Mouse (Mus musculus): ENCODE data around the gene Pou2f3.

Pou2f3 gene

GRCm38 (mm10) chr9:43230886-43231285, 20.7 kb upstream of the Pou2f3 start:
- no peak for DNase-seq

GRCm38 (mm10) chr9:43229962-43230361, 19.8 kb upstream of the Pou2f3 start:
- DNase-seq = no peak

GRCm38 (mm10) chr9:43229398-43229895, 19.3 kb upstream of the Pou2f3 start:
- no peak for DNase-seq

- DNase-seq = no peak
Observed at GRCm38 (mm10) chr9:43228745-43229144, 18.6 kb upstream of the Pou2f3 start.

GRCm38 (mm10) chr9:43227626-43228025, 17.5 kb upstream of the Pou2f3 start:
- no peak for DNase-seq

GRCm38 (mm10) chr9:43226573-43227160, 16.5 kb upstream of the Pou2f3 start:
- no peak for DNase-seq

GRCm38 (mm10) chr9:43225481-43225880, 15.3 kb upstream of the Pou2f3 start:
- no peak for DNase-seq

- no peak for DNase-seq
Observed at GRCm38 (mm10) chr9:43224771-43225355, 14.7 kb upstream of the Pou2f3 start.

- DNase-seq = no peak
Observed at GRCm38 (mm10) chr9:43222429-43222715, 12.2 kb upstream of the Pou2f3 start.

GRCm38 (mm10) chr9:43221643-43222428, 11.7 kb upstream of the Pou2f3 start:
- DNase-seq = peak; percentile 72

- DNase-seq = peak; percentile 17
Observed at GRCm38 (mm10) chr9:43210771-43211450, 742 bp upstream of the Pou2f3 start.

- DNase-seq = no peak
Observed at GRCm38 (mm10) chr9:43206022-43206390, 4.2 kb downstream of the Pou2f3 start.

GRCm38 (mm10) chr9:43205343-43206021, 4.7 kb downstream of the Pou2f3 start:
- DNase-seq = no peak

GRCm38 (mm10) chr9:43200212-43200611, 10.0 kb downstream of the Pou2f3 start:
- no peak for DNase-seq

- DNase-seq = no peak
Observed at GRCm38 (mm10) chr9:43194001-43194400, 16.2 kb downstream of the Pou2f3 start.

- DNase-seq = no peak
Observed at GRCm38 (mm10) chr9:43191561-43191960, 18.6 kb downstream of the Pou2f3 start.

GRCm38 (mm10) chr9:43189021-43189356, 21.2 kb downstream of the Pou2f3 start:
- DNase-seq = no peak

- no peak for DNase-seq
Observed at GRCm38 (mm10) chr9:43188309-43189020, 21.7 kb downstream of the Pou2f3 start.

GRCm38 (mm10) chr9:43179614-43180013, 30.6 kb downstream of the Pou2f3 start:
- DNase-seq = no peak

GRCm38 (mm10) chr9:43178172-43178571, 32.0 kb downstream of the Pou2f3 start:
- no peak for DNase-seq

- no peak for DNase-seq
Observed at GRCm38 (mm10) chr9:43167081-43167480, 43.1 kb downstream of the Pou2f3 start.

GRCm38 (mm10) chr9:43166346-43166745, 43.8 kb downstream of the Pou2f3 start:
- DNase-seq = no peak

GRCm38 (mm10) chr9:43155960-43156359, 54.2 kb downstream of the Pou2f3 start:
- DNase-seq = no peak
